Mouse (Mus musculus): Measurements from ENCODE around the gene Shisal2a. TPM values are rescaled to one million over a fixed set of nuclear protein-coding genes. Genes with fewer than 3 reads are reported as not detected.

The Shisal2a gene
- polyA plus RNA-seq, 1 experiment from 2014 or later = 2.0 TPM

- Histone ChIP-seq H3K9ac (ENCODE audit: low read depth, low read length) (no peak overlapping the region), H3K27ac (ENCODE audit: low read depth, low read length) (no peak overlapping the region; the same call in 1 of the 2 replicates), H3K4me2 (replicated peaks; ENCODE audit: low read depth, low read length) (no peak overlapping the region), H3K36me3 (ENCODE audit: control insufficient read depth, insufficient read depth, low read length) (no peaks in the 10 kb centered on the region), H3K4me3 (ENCODE audit: low read depth, low read length) (no peak overlapping the region), H3K4me1 (replicated peaks; ENCODE audit: control insufficient read depth, insufficient read depth, low read length) (peaks cover 3% of the 10 kb centered on the region), H3K9me3 (ENCODE audit: control insufficient read depth, low read length) (no peaks in the 10 kb centered on the region), H3K27me3 (ENCODE audit: control insufficient read depth, insufficient read depth, low read length) (no peaks in the 10 kb centered on the region)
- ATAC-seq (ENCODE audit: low FRiP score) (no peak), DNase-seq (ENCODE audit: low spot score) (no peak)
- 47% methylated on average over 8 of the region's 8 CpGs for WGBS
Measured at GRCm38 (mm10) chr4:108349836-108350547, 33.2 kb downstream of the Shisal2a start.

GRCm38 (mm10) chr4:108349064-108349463 lies 34.1 kb downstream of the Shisal2a start:
- H3K4me3 ChIP-seq (ENCODE audit: low read depth, low read length) = no peak overlapping the region
- 84% methylated on average over 3 of the region's 3 CpGs for WGBS
- H3K4me2 ChIP-seq (replicated peaks; ENCODE audit: low read depth, low read length) = no peak overlapping the region
- no peaks in the 10 kb centered on the region for H3K27me3 ChIP-seq (ENCODE audit: control insufficient read depth, insufficient read depth, low read length)
- no peaks in the 10 kb centered on the region for H3K9me3 ChIP-seq (ENCODE audit: control insufficient read depth, low read length)
- no peak for DNase-seq (ENCODE audit: low spot score)
- no peak for ATAC-seq (ENCODE audit: low FRiP score)
- no peaks in the 10 kb centered on the region for H3K36me3 ChIP-seq (ENCODE audit: control insufficient read depth, insufficient read depth, low read length)
- no peak overlapping the region for H3K27ac ChIP-seq (ENCODE audit: low read depth, low read length)
- H3K9ac ChIP-seq (ENCODE audit: low read depth, low read length) = no peak overlapping the region
- peaks cover 3% of the 10 kb centered on the region for H3K4me1 ChIP-seq (replicated peaks; ENCODE audit: control insufficient read depth, insufficient read depth, low read length)

- peaks cover 3% of the 10 kb centered on the region for H3K4me1 ChIP-seq (replicated peaks; ENCODE audit: control insufficient read depth, insufficient read depth, low read length)
- DNase-seq (ENCODE audit: low spot score) (no peak), ATAC-seq (ENCODE audit: low FRiP score) (no peak)
- no peak overlapping the region for H3K9ac ChIP-seq (ENCODE audit: low read depth, low read length)
- no peak overlapping the region for H3K4me3 ChIP-seq (ENCODE audit: low read depth, low read length)
- H3K9me3 ChIP-seq (ENCODE audit: control insufficient read depth, low read length) = no peaks in the 10 kb centered on the region
- 64% methylated on average over 5 of the region's 5 CpGs for WGBS
- H3K27ac ChIP-seq (ENCODE audit: low read depth, low read length) = peak overlapping the region; percentile 2; the same call in 1 of the 2 replicates
- no peaks in the 10 kb centered on the region for H3K27me3 ChIP-seq (ENCODE audit: control insufficient read depth, insufficient read depth, low read length)
- no peaks in the 10 kb centered on the region for H3K36me3 ChIP-seq (ENCODE audit: control insufficient read depth, insufficient read depth, low read length)
- H3K4me2 ChIP-seq (replicated peaks; ENCODE audit: low read depth, low read length) = no peak overlapping the region
Measured at GRCm38 (mm10) chr4:108348256-108348875, 34.8 kb downstream of the Shisal2a start.

- Histone ChIP-seq H3K9me3 (ENCODE audit: control insufficient read depth, low read length) (no peaks in the 10 kb centered on the region), H3K27ac (ENCODE audit: low read depth, low read length) (no peak overlapping the region), H3K4me1 (replicated peaks; ENCODE audit: control insufficient read depth, insufficient read depth, low read length) (peaks cover 3% of the 10 kb centered on the region), H3K9ac (ENCODE audit: low read depth, low read length) (no peak overlapping the region), H3K27me3 (ENCODE audit: control insufficient read depth, insufficient read depth, low read length) (no peaks in the 10 kb centered on the region), H3K36me3 (ENCODE audit: control insufficient read depth, insufficient read depth, low read length) (no peaks in the 10 kb centered on the region), H3K4me3 (ENCODE audit: low read depth, low read length) (no peak overlapping the region), H3K4me2 (replicated peaks; ENCODE audit: low read depth, low read length) (no peak overlapping the region)
- no peak for ATAC-seq (ENCODE audit: low FRiP score)
- DNase-seq (ENCODE audit: low spot score) = no peak
- 88% methylated on average over 3 of the region's 5 CpGs for WGBS
Measured at GRCm38 (mm10) chr4:108347111-108347510, 36.0 kb downstream of the Shisal2a start.

- Histone ChIP-seq H3K9me3 (ENCODE audit: control insufficient read depth, low read length) (no peaks in the 10 kb centered on the region), H3K27ac (ENCODE audit: low read depth, low read length) (no peak overlapping the region), H3K9ac (ENCODE audit: low read depth, low read length) (no peak overlapping the region), H3K4me2 (replicated peaks; ENCODE audit: low read depth, low read length) (no peak overlapping the region), H3K36me3 (ENCODE audit: control insufficient read depth, insufficient read depth, low read length) (no peaks in the 10 kb centered on the region), H3K4me3 (ENCODE audit: low read depth, low read length) (no peak overlapping the region), H3K27me3 (ENCODE audit: control insufficient read depth, insufficient read depth, low read length) (no peaks in the 10 kb centered on the region), H3K4me1 (replicated peaks; ENCODE audit: control insufficient read depth, insufficient read depth, low read length) (no peaks in the 10 kb centered on the region; the same call in 1 of the 2 replicates)
- WGBS = 16% methylated on average over 5 of the region's 5 CpGs
- ATAC-seq (ENCODE audit: low FRiP score) = no peak
- DNase-seq (ENCODE audit: low spot score) = no peak
Measured at GRCm38 (mm10) chr4:108345826-108346225, 37.3 kb downstream of the Shisal2a start.

GRCm38 (mm10) chr4:108344631-108345083 lies 38.5 kb downstream of the Shisal2a start:
- H3K4me1 ChIP-seq (replicated peaks; ENCODE audit: control insufficient read depth, insufficient read depth, low read length) = no peaks in the 10 kb centered on the region; the same call in 1 of the 2 replicates
- H3K4me2 ChIP-seq (replicated peaks; ENCODE audit: low read depth, low read length) = no peak overlapping the region
- no peak overlapping the region for H3K4me3 ChIP-seq (ENCODE audit: low read depth, low read length)
- H3K36me3 ChIP-seq (ENCODE audit: control insufficient read depth, insufficient read depth, low read length) = no peaks in the 10 kb centered on the region
- no peaks in the 10 kb centered on the region for H3K9me3 ChIP-seq (ENCODE audit: control insufficient read depth, low read length)
- peak; percentile 45 for DNase-seq (ENCODE audit: low spot score)
- no peak overlapping the region for H3K9ac ChIP-seq (ENCODE audit: low read depth, low read length)
- H3K27me3 ChIP-seq (ENCODE audit: control insufficient read depth, insufficient read depth, low read length) = no peaks in the 10 kb centered on the region
- ATAC-seq (ENCODE audit: low FRiP score) = no peak
- 24% methylated on average over 7 of the region's 7 CpGs for WGBS
- peak overlapping the region; percentile 37; the same call in 1 of the 2 replicates for H3K27ac ChIP-seq (ENCODE audit: low read depth, low read length)

GRCm38 (mm10) chr4:108339277-108339690 lies 43.9 kb downstream of the Shisal2a start:
- no peaks in the 10 kb centered on the region for H3K9me3 ChIP-seq (ENCODE audit: control insufficient read depth, low read length)
- H3K27me3 ChIP-seq (ENCODE audit: control insufficient read depth, insufficient read depth, low read length) = no peaks in the 10 kb centered on the region
- H3K4me1 ChIP-seq (replicated peaks; ENCODE audit: control insufficient read depth, insufficient read depth, low read length) = no peaks in the 10 kb centered on the region
- DNase-seq (ENCODE audit: low spot score) = peak; percentile 86
- H3K9ac ChIP-seq (ENCODE audit: low read depth, low read length) = no peak overlapping the region
- ATAC-seq (ENCODE audit: low FRiP score) = peak; percentile 72
- H3K4me3 ChIP-seq (ENCODE audit: low read depth, low read length) = no peak overlapping the region
- peaks cover 3% of the 10 kb centered on the region; the same call in 1 of the 2 replicates for H3K36me3 ChIP-seq (ENCODE audit: control insufficient read depth, insufficient read depth, low read length)
- 23% methylated on average over 4 of the region's 4 CpGs for WGBS
- H3K4me2 ChIP-seq (replicated peaks; ENCODE audit: low read depth, low read length) = no peak overlapping the region
- no peak overlapping the region for H3K27ac ChIP-seq (ENCODE audit: low read depth, low read length)

GRCm38 (mm10) chr4:108338811-108339210 lies 44.3 kb downstream of the Shisal2a start:
- 63% methylated on average over 10 of the region's 10 CpGs for WGBS
- H3K4me2 ChIP-seq (replicated peaks; ENCODE audit: low read depth, low read length) = no peak overlapping the region
- ATAC-seq (ENCODE audit: low FRiP score) (peak; percentile 45; the same call in 1 of the 2 replicates), DNase-seq (ENCODE audit: low spot score) (no peak)
- no peaks in the 10 kb centered on the region for H3K27me3 ChIP-seq (ENCODE audit: control insufficient read depth, insufficient read depth, low read length)
- no peaks in the 10 kb centered on the region for H3K4me1 ChIP-seq (replicated peaks; ENCODE audit: control insufficient read depth, insufficient read depth, low read length)
- no peak overlapping the region for H3K9ac ChIP-seq (ENCODE audit: low read depth, low read length)
- H3K4me3 ChIP-seq (ENCODE audit: low read depth, low read length) = no peak overlapping the region
- 0 out of 2 replicates have a peak overlapping the region, but pooled peaks have one; percentile 19 for H3K27ac ChIP-seq (ENCODE audit: low read depth, low read length)
- H3K36me3 ChIP-seq (ENCODE audit: control insufficient read depth, insufficient read depth, low read length) = peaks cover 3% of the 10 kb centered on the region; the same call in 1 of the 2 replicates
- no peaks in the 10 kb centered on the region for H3K9me3 ChIP-seq (ENCODE audit: control insufficient read depth, low read length)
